Mouse (Mus musculus) kidney, embryonic 15.5 days (tissue): ENCODE results near the gene Mrpl2. TPM values are rescaled to one million over a fixed set of nuclear protein-coding genes. Genes with fewer than 3 reads are reported as not detected.

ENCODE experiments used
- ATAC-seq: fragments of 200-750 bp; cut with Nextera tagmentation; replicated peaks from 2 replicates; pipeline ENCODE4 v1.8.0; 2017; ENCODE audit warnings: moderate TSS enrichment; ENCODE audit not compliant: low FRiP score
- H3K27ac ChIP-seq: fragments of 300-500 bp; sonication (generic); 2 replicates; pipeline ENCODE4 v1.5.1; 2015; ENCODE audit warnings: mild to moderate bottlenecking, inconsistent platforms
- H3K27me3 ChIP-seq: fragments of 300-500 bp; sonication (generic); 2 replicates; pipeline ENCODE4 v1.6.1; 2015; ENCODE audit warnings: inconsistent platforms
- H3K36me3 ChIP-seq: fragments of 300-500 bp; sonication (generic); 2 replicates; pipeline ENCODE4 v1.6.1; 2015; ENCODE audit warnings: inconsistent platforms
- H3K4me1 ChIP-seq: fragments of 300-500 bp; sonication (generic); 2 replicates; pipeline ENCODE4 v1.6.1; 2015; ENCODE audit warnings: inconsistent platforms
- H3K4me2 ChIP-seq: fragments of 300-500 bp; sonication (generic); 2 replicates; pipeline ENCODE4 v1.6.1; 2015; ENCODE audit warnings: moderate library complexity, mild to moderate bottlenecking, inconsistent platforms
- H3K4me3 ChIP-seq: fragments of 300-500 bp; sonication (generic); replicated peaks from 2 replicates; pipeline ENCODE4 v1.5.1; 2015; ENCODE audit warnings: mild to moderate bottlenecking, inconsistent platforms
- H3K9ac ChIP-seq: fragments of 300-500 bp; sonication (generic); 2 replicates; pipeline ENCODE4 v1.6.1; 2015; ENCODE audit warnings: mild to moderate bottlenecking, inconsistent platforms
- H3K9me3 ChIP-seq: fragments of 300-500 bp; sonication (generic); replicated peaks from 2 replicates; pipeline ENCODE4 v1.6.1; 2016; ENCODE audit warnings: inconsistent platforms
- WGBS: fragments of 180-500 bp; shearing (Covaris S2); methylation state at CpG from one replicate; pipeline ENCODE4 v1.1.7; 2015; ENCODE audit warnings: mixed read lengths; 5-methylcytosine and 5-hydroxymethylcytosine counted together
- polyA plus RNA-seq: library from polyadenylated mRNA; unstranded; fragments of >200 nt; fragmentation: Nextera tagmentation; extraction: Ambion mirVana; gene quantifications from 2 replicates; pipeline ENCODE4 v1.2.1, GENCODE M21; 2015

Mrpl2 gene
- polyA plus RNA-seq, 1 experiment from 2014 or later: 124 TPM

DNA sequence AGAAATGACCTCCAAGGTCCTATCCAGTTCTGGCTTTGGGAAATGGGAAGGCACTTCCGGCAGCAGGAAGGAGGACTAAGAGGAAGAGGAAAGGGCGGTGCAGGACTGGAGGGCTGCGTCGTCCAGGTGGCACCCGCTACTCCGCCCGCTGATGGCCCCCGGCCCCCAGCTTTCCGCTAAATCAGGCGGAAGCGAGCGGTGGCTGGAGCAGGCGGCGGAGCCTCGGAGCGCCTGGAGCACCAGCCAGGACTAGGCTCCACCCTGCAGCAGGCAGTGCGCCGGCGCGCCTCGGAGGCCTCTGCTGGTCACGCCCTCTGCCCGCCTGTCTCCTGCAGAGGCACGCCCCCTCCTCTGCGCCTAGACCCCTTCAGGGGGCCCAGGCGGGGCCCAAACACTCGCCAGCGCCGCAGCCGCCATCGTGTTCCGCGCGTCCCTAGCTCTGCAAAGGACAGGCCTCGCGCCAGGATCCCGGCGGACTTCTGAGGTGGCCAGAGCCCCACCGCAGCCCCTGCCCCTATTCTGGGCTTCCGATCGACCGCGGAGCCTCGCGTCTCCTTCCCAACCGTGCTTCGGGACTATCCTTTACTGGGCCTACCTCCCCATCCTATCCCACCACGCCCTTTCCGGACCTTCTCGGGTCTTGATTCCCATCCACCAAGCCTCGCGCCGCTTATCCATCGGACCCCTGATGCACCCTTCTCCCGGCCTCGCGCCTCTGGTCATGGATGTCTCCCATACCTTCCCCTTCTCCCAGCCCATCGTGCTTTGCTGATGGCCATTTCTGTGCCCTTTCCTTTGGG, 4.4 kb downstream of the Mrpl2 start, which contains the start of gene Cul7:
Gene Cul7, plus strand, starts transcription at position 106 of the 800 bp plus-strand sequence.
- Histone ChIP-seq H3K27me3 (no peaks in the 10 kb centered on the region), H3K4me1 (peaks cover 48% of the 10 kb centered on the region), H3K9ac (peak within 1 kb of the TSS; percentile 80), H3K4me2 (peak within 1 kb of the TSS; percentile 80), H3K4me3 (peak within 1 kb of the TSS; percentile 74), H3K27ac (peak within 1 kb of the TSS; percentile 98), H3K36me3 (peaks cover 40% of the 10 kb centered on the region), H3K9me3 (no peaks in the 10 kb centered on the region)
- peak; percentile 94 for ATAC-seq
- WGBS: 1% methylated on average over 55 of the region's 58 CpGs

GRCm38 (mm10) chr17:46651292-46651691, 5.3 kb downstream of the Mrpl2 start:
- no peaks in the 10 kb centered on the region for H3K27me3 ChIP-seq
- peak overlapping the region; percentile 74 for H3K4me3 ChIP-seq
- H3K27ac ChIP-seq: peak overlapping the region; percentile 98
- H3K36me3 ChIP-seq: peaks cover 49% of the 10 kb centered on the region
- peak overlapping the region; percentile 80 for H3K9ac ChIP-seq
- no peak for ATAC-seq
- 63% methylated on average over 17 of the region's 17 CpGs for WGBS
- H3K4me1 ChIP-seq: peaks cover 55% of the 10 kb centered on the region
- no peaks in the 10 kb centered on the region for H3K9me3 ChIP-seq
- peak overlapping the region; percentile 80 for H3K4me2 ChIP-seq

GRCm38 (mm10) chr17:46651755-46652547, 5.9 kb downstream of the Mrpl2 start:
- peaks cover 56% of the 10 kb centered on the region for H3K4me1 ChIP-seq
- H3K36me3 ChIP-seq: peaks cover 55% of the 10 kb centered on the region
- no peak for ATAC-seq
- peak overlapping the region; percentile 80 for H3K9ac ChIP-seq
- peak overlapping the region; percentile 98; the same call in 1 of the 2 replicates for H3K27ac ChIP-seq
- peak overlapping the region; percentile 74 for H3K4me3 ChIP-seq
- H3K4me2 ChIP-seq: peak overlapping the region; percentile 80
- 57% methylated on average over 20 of the region's 20 CpGs for WGBS
- H3K27me3 ChIP-seq: no peaks in the 10 kb centered on the region
- no peaks in the 10 kb centered on the region for H3K9me3 ChIP-seq

- Histone ChIP-seq H3K27me3 (no peaks in the 10 kb centered on the region), H3K4me3 (no peak overlapping the region), H3K4me1 (peaks cover 41% of the 10 kb centered on the region), H3K27ac (peak overlapping the region; percentile 60), H3K4me2 (no peak overlapping the region), H3K9me3 (no peaks in the 10 kb centered on the region), H3K36me3 (peaks cover 84% of the 10 kb centered on the region), H3K9ac (no peak overlapping the region)
- 60% methylated on average over 6 of the region's 6 CpGs for WGBS
- ATAC-seq: no peak
Observed at GRCm38 (mm10) chr17:46656054-46656453, 10.0 kb downstream of the Mrpl2 start.

GRCm38 (mm10) chr17:46661351-46661750, 15.3 kb downstream of the Mrpl2 start:
- peaks cover 6% of the 10 kb centered on the region for H3K4me1 ChIP-seq
- ATAC-seq: no peak
- no peak overlapping the region for H3K4me2 ChIP-seq
- no peak overlapping the region for H3K9ac ChIP-seq
- H3K9me3 ChIP-seq: no peaks in the 10 kb centered on the region
- WGBS: 95% methylated on average over 9 of the region's 9 CpGs
- H3K27ac ChIP-seq: no peak overlapping the region
- no peaks in the 10 kb centered on the region for H3K27me3 ChIP-seq
- H3K36me3 ChIP-seq: peaks cover 99% of the 10 kb centered on the region
- H3K4me3 ChIP-seq: no peak overlapping the region

- 80% methylated on average over 12 of the region's 12 CpGs for WGBS
- no peaks in the 10 kb centered on the region for H3K9me3 ChIP-seq
- no peak overlapping the region for H3K4me3 ChIP-seq
- H3K27ac ChIP-seq: no peak overlapping the region
- no peaks in the 10 kb centered on the region for H3K27me3 ChIP-seq
- H3K4me2 ChIP-seq: no peak overlapping the region
- no peak overlapping the region for H3K9ac ChIP-seq
- H3K4me1 ChIP-seq: peaks cover under 1% of the 10 kb centered on the region; the same call in 1 of the 2 replicates
- no peak for ATAC-seq
- peaks cover 99% of the 10 kb centered on the region for H3K36me3 ChIP-seq
Observed at GRCm38 (mm10) chr17:46661981-46662380, 16.0 kb downstream of the Mrpl2 start.

DNA sequence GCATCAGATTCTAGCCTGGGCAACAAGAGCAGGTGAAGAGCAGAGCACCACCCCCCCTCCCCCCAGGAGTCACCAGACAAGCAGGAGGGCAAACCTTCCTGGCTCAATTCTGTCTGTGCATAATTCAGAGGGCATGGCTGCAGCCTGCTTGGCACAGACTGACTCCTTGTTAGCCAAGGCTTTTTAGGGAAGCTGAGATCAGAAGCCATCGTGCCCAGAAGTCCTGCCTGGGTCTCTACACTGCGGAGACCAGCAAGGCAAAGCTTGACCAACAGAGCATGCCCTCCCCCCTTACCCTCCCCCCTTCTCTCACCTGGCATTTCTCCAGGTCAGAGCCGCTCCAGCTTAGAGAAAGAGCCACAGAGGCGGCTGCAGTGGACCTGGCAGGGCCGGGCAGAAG, 16.7 kb downstream of the Mrpl2 start:
- Histone ChIP-seq H3K9me3 (no peaks in the 10 kb centered on the region), H3K9ac (no peak overlapping the region), H3K4me3 (no peak overlapping the region), H3K36me3 (peaks cover 98% of the 10 kb centered on the region), H3K4me2 (no peak overlapping the region), H3K27me3 (no peaks in the 10 kb centered on the region), H3K4me1 (no peaks in the 10 kb centered on the region), H3K27ac (no peak overlapping the region)
- 74% methylated on average over 5 of the region's 5 CpGs for WGBS
- ATAC-seq: no peak

GRCm38 (mm10) chr17:46667712-46668111, 21.7 kb downstream of the Mrpl2 start:
- Histone ChIP-seq H3K36me3 (peaks cover 93% of the 10 kb centered on the region), H3K27ac (no peak overlapping the region), H3K4me2 (no peak overlapping the region), H3K4me3 (no peak overlapping the region), H3K27me3 (no peaks in the 10 kb centered on the region), H3K4me1 (peaks cover 3% of the 10 kb centered on the region; the same call in 1 of the 2 replicates), H3K9ac (no peak overlapping the region), H3K9me3 (no peaks in the 10 kb centered on the region)
- 88% methylated on average over 16 of the region's 16 CpGs for WGBS
- no peak for ATAC-seq

DNA sequence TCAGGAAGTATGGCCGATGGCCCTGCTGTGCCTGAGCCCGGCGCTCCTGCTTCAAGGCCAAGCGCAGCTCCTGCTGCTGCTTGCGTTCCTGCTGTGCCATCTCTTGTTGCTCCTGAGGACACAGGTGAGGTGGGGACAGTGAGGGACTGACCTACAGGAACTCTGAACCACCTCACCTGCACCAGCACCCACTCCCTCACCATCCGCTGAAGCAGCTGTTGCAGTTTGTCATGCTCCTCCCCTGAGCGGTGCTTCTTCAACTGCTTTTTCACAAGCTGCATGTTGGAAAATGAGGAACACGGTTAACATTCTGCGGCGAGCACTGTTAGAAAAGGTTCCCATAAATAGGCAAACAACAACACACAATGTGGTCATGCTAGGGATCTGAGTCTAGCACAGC, 23.9 kb downstream of the Mrpl2 start:
- peaks cover 76% of the 10 kb centered on the region for H3K36me3 ChIP-seq
- H3K27ac ChIP-seq: no peak overlapping the region
- ATAC-seq: no peak
- H3K9me3 ChIP-seq: no peaks in the 10 kb centered on the region
- no peak overlapping the region for H3K4me2 ChIP-seq
- H3K4me1 ChIP-seq: peaks cover 19% of the 10 kb centered on the region
- no peak overlapping the region for H3K9ac ChIP-seq
- H3K4me3 ChIP-seq: no peak overlapping the region
- WGBS: 96% methylated on average over 10 of the region's 10 CpGs
- no peaks in the 10 kb centered on the region for H3K27me3 ChIP-seq

DNA sequence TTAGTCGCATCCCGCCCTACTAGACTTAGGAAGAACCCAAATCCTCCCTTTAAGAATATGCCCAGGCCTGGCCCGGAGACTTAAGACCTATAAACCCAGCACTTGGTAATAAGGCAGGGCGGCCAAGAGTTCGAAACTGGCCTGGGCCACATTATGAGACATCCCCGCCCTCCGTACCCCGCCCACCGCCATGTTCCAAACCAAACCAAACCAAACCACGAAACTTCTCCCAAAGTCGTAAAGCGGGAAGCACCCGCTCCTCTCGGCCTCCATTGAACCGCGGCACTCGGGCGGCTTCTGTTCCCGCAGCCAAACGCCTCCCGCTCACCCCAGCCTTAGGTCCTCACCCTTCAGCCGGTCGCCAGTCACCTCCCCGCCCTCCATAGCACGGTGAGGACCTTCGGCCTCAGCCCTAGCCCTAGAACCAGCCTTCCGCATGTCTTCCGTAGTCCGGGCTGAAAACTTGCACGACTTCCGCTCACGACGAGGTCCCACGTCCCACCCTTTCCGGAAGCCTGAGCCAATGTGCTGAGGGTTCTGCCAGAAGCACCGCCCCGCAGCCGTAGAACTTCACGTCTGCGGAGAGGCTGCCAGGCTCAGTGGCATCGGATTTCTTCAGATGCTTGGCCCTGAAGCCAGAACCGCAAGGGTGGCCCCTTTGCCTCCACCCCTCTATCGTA, 28.0 kb downstream of the Mrpl2 start, which contains the start of gene Rrp36:
Gene Rrp36, minus strand, starts transcription at position 503 of the 680 bp plus-strand sequence.
- H3K4me3 ChIP-seq: peak within 1 kb of the TSS; percentile 85
- H3K9ac ChIP-seq: peak within 1 kb of the TSS; percentile 76
- H3K9me3 ChIP-seq: no peaks in the 10 kb centered on the region
- peaks cover 38% of the 10 kb centered on the region for H3K4me1 ChIP-seq
- H3K36me3 ChIP-seq: peaks cover 72% of the 10 kb centered on the region
- under 1% methylated on average over 43 of the region's 43 CpGs for WGBS
- peak within 1 kb of the TSS; percentile 93 for H3K27ac ChIP-seq
- no peaks in the 10 kb centered on the region for H3K27me3 ChIP-seq
- peak; percentile 93 for ATAC-seq
- peak within 1 kb of the TSS; percentile 61 for H3K4me2 ChIP-seq

DNA sequence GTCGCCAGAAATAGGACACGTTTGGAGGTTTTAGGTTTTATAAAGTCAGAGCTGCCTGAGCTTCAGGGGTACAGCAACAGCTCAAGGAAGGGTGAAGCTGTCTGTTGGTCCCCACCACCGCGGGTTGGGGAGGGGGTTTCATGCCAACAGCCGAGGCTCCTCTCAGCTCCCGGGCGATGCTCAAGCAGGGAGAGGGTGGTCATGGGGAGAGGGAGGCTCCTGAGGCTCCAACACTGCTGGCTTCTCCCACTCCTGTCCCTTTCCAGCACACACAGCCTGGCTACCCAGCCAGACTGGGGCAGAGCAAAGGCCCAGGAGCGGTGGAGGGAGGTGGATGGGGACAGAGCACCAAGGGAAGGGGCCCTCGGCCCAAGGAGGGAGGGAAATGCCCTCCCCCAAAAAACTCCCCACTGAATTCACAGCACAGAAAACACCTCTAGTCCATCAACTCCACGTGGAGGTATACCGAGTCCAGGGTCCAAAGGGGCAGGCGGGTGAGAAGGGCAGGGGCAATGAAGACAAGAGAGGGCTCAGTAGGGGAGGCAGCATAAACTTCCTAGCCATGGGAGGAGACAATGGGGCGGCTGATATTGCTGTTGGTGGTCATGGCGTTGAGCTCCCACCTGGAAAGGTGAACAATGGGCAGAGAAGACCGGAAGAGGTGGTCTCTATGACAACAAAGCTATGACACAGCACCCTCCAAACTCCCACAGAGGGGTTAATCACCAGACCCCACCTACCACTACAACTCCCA, 28.7 kb downstream of the Mrpl2 start:
- no peaks in the 10 kb centered on the region for H3K9me3 ChIP-seq
- peak; percentile 60 for ATAC-seq
- H3K4me2 ChIP-seq: peak overlapping the region; percentile 61
- peak overlapping the region; percentile 85 for H3K4me3 ChIP-seq
- peaks cover 45% of the 10 kb centered on the region for H3K4me1 ChIP-seq
- 20% methylated on average over 15 of the region's 15 CpGs for WGBS
- peaks cover 65% of the 10 kb centered on the region for H3K36me3 ChIP-seq
- H3K9ac ChIP-seq: peak overlapping the region; percentile 76
- H3K27ac ChIP-seq: peak overlapping the region; percentile 93
- no peaks in the 10 kb centered on the region for H3K27me3 ChIP-seq
